Mouse (Mus musculus) stomach, postnatal 0 days (tissue): ENCODE measurements around the gene Snx12.

Source experiments
- CTCF ChIP-seq: IDR thresholded peaks from 2 replicates; pipeline ENCODE4 v1.5.1; 2016; ENCODE audit warnings: antibody characterized with exemption, low read depth, mild to moderate bottlenecking, moderate library complexity
- EP300 ChIP-seq: optimal IDR thresholded peaks from 2 replicates; pipeline ENCODE3; 2016; ENCODE audit warnings: antibody characterized with exemption

- TF ChIP-seq CTCF = peak; percentile 75
- TF ChIP-seq EP300 = no peak
Measured at GRCm38 (mm10) chrX:101131992-101132791, 90.2 kb downstream of the Snx12 start.
